Mouse (Mus musculus) embryonic facial prominence, embryonic 14.5 days (tissue): ENCODE data around the gene Cops7b. TPM values are rescaled to one million over a fixed set of nuclear protein-coding genes. Genes with fewer than 3 reads are reported as not detected.
"Not testable (repeated sequence)": the region's sequence is repeated elsewhere in the genome, so short reads cannot be mapped to it uniquely, and the experiment has no call there.

ENCODE experiments used
- ATAC-seq: fragments of 200-750 bp; cut with Nextera tagmentation; 2 replicates; pipeline ENCODE4 v1.8.0; 2017; ENCODE audit warnings: low read depth, moderate number of reproducible peaks, moderate TSS enrichment
- DNase-seq: peaks from one replicate; pipeline ENCODE4 v3.0.0-alpha.2; 2015; ENCODE audit warnings: low spot score
- H3K27ac ChIP-seq: fragments of 300-500 bp; sonication (generic); replicated peaks from 2 replicates; pipeline ENCODE4 v1.5.1; 2014; ENCODE audit warnings: low read depth, mild to moderate bottlenecking, low read length, moderate library complexity
- H3K27me3 ChIP-seq: fragments of 300-500 bp; sonication (generic); replicated peaks from 2 replicates; pipeline ENCODE4 v1.6.1; 2014; ENCODE audit warnings: low read length; ENCODE audit not compliant: control insufficient read depth, insufficient read depth
- H3K36me3 ChIP-seq: fragments of 300-500 bp; sonication (generic); 2 replicates; pipeline ENCODE4 v1.6.1; 2014; ENCODE audit warnings: low read length, mixed read lengths; ENCODE audit not compliant: control insufficient read depth, insufficient read depth
- H3K4me1 ChIP-seq: fragments of 300-500 bp; sonication (generic); 2 replicates; pipeline ENCODE4 v1.6.1; 2014; ENCODE audit warnings: antibody characterized with exemption, low read length; ENCODE audit not compliant: control insufficient read depth, insufficient read depth
- H3K4me2 ChIP-seq: fragments of 300-500 bp; sonication (generic); 2 replicates; pipeline ENCODE4 v1.6.1; 2014; ENCODE audit warnings: low read depth, mild to moderate bottlenecking, low read length, moderate library complexity, mixed read lengths
- H3K4me3 ChIP-seq: fragments of 300-500 bp; sonication (generic); 2 replicates; pipeline ENCODE4 v1.5.1; 2014; ENCODE audit warnings: low read depth, mild to moderate bottlenecking, low read length
- H3K9ac ChIP-seq: fragments of 300-500 bp; sonication (generic); 2 replicates; pipeline ENCODE4 v1.6.1; 2014; ENCODE audit warnings: low read depth, mild to moderate bottlenecking, low read length, moderate library complexity, mixed read lengths
- H3K9me3 ChIP-seq: fragments of 300-500 bp; sonication (generic); 2 replicates; pipeline ENCODE4 v1.6.1; 2016; ENCODE audit warnings: low read length; ENCODE audit not compliant: control insufficient read depth
- WGBS: fragments of 180-500 bp; shearing (Covaris S2); extraction: QIAGEN DNeasy Blood & Tissue Kit; methylation state at CpG from one replicate; pipeline ENCODE4 v1.1.7; 2014; 5-methylcytosine and 5-hydroxymethylcytosine counted together
- polyA plus RNA-seq: library from polyadenylated mRNA; unstranded; fragments of >200 nt; fragmentation: Nextera tagmentation; extraction: Ambion mirVana; gene quantifications from 2 replicates; pipeline ENCODE4 v1.2.1, GENCODE M21; 2014

Cops7b gene
- polyA plus RNA-seq, result 31.3 and 34.9 TPM in 2 replicates

GRCm38 (mm10) chr1:86582451-86583096, at the start of gene Cops7b, which contains the start of gene Pde6d:
Gene Cops7b (plus strand): TSS chr1:86582904.
Gene Pde6d (minus strand): TSS chr1:86582629.
- DNase-seq (peak; percentile 98), ATAC-seq (peak; percentile 98)
- under 1% methylated on average over 26 of the region's 26 CpGs for WGBS
- Histone ChIP-seq H3K9me3 (no peaks in the 10 kb centered on the region), H3K36me3 (no peaks in the 10 kb centered on the region), H3K27ac (peak within 1 kb of the TSS; percentile 44; the same call in 1 of the 2 replicates), H3K4me2 (peak within 1 kb of the TSS; percentile 87), H3K4me3 (peak within 1 kb of the TSS; percentile 85), H3K4me1 (peaks cover 13% of the 10 kb centered on the region), H3K27me3 (no peaks in the 10 kb centered on the region), H3K9ac (peak within 1 kb of the TSS; percentile 82)

DNA sequence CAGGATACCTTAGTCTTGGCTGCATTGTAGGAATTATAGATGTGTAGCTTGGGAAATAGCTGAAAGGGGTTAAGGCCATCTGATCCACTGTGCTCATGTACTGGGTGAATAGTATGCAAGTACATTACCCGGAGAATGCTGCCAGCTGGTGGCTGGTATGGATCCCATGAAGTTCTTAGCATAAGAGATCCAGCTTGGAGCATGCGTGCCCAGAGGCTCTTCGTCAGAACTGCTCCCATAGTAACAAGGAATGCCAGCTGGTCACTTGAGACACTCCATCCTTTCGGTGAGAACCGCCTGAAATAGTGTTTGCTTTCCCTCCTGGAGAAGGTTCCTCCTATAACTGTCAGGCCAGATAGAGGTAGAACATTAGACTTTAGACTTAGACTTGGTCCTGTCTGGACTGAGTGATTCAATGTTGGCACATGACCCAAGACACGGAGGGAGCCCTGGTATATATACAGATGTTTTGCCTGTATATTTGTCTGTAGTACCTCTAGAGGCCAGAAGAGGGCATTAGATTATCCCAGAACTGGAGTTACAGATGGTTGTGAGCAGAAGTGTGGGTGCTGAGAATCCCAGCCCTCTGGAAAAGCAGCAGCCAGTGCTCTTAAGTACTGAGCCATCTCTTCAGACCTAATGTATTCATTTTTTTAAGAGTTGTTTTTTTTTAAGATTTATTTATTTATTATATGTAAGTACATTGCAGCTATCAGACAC, 49.1 kb upstream of the Cops7b start:
- ATAC-seq, result no peak
- H3K4me1 ChIP-seq, result peaks cover 13% of the 10 kb centered on the region
- H3K4me3 ChIP-seq, result no peak overlapping the region
- H3K27me3 ChIP-seq, result no peaks in the 10 kb centered on the region
- peak; percentile 51 for DNase-seq
- no peak overlapping the region for H3K9ac ChIP-seq
- no peak overlapping the region for H3K27ac ChIP-seq
- H3K4me2 ChIP-seq, result no peak overlapping the region
- H3K36me3 ChIP-seq, result peaks cover 31% of the 10 kb centered on the region
- 82% methylated on average over 6 of the region's 6 CpGs for whole genome bisulfite sequencing
- no peaks in the 10 kb centered on the region for H3K9me3 ChIP-seq

DNA sequence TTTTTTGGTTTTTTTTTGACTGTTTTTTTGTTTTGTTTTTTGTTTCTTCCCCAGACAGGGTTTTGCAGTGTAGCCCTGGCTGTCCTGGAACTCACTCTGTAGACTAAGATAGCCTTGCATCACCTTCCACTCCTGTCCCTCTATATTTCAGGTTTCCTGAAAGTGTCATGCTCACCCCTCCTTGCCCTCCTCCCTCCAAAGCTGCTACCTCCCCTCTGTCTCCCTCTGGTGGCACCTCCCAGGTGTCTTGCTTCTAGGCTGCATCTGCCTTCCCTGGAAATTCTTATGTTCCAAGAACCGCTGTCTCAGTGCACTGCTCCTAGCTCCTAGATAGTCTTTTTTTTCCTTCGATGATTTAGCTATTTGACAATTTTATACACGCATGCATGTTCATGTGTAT, 44.3 kb upstream of the Cops7b start:
- no peaks in the 10 kb centered on the region for H3K9me3 ChIP-seq
- H3K4me2 ChIP-seq, result no peak overlapping the region
- no peaks in the 10 kb centered on the region for H3K4me1 ChIP-seq
- ATAC-seq (no peak), DNase-seq (no peak)
- no peak overlapping the region for H3K4me3 ChIP-seq
- 64% methylated on average over 3 of the region's 3 CpGs for WGBS
- no peak overlapping the region for H3K27ac ChIP-seq
- no peak overlapping the region for H3K9ac ChIP-seq
- peaks cover 28% of the 10 kb centered on the region for H3K36me3 ChIP-seq
- no peaks in the 10 kb centered on the region for H3K27me3 ChIP-seq

DNA sequence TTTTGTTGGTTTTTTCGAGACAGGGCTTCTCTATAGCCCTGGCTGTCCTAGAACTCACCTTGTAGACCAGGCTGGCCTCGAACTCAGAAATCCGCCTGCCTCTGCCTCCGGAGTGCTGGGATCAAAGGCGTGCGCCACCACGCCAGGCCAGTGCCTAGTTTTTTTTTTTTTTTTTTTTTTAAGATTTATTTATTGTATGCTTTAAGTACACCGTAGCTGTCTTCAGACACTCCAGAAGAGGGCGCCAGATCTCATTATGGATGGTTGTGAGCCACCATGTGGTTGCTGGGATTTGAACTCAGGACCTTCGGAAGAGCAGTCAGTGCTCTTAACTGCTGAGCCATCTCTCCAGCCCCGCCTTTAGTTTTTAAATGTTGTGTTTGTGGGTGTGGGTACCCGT, 43.1 kb upstream of the Cops7b start:
- not testable (repeated sequence) for H3K4me1 ChIP-seq, H3K9ac ChIP-seq, H3K4me3 ChIP-seq, H3K4me2 ChIP-seq, H3K9me3 ChIP-seq, DNase-seq, H3K27me3 ChIP-seq, ATAC-seq, H3K27ac ChIP-seq
- WGBS, result 89% methylated on average over 12 of the region's 12 CpGs
- peaks cover 34% of the 10 kb centered on the region for H3K36me3 ChIP-seq

DNA sequence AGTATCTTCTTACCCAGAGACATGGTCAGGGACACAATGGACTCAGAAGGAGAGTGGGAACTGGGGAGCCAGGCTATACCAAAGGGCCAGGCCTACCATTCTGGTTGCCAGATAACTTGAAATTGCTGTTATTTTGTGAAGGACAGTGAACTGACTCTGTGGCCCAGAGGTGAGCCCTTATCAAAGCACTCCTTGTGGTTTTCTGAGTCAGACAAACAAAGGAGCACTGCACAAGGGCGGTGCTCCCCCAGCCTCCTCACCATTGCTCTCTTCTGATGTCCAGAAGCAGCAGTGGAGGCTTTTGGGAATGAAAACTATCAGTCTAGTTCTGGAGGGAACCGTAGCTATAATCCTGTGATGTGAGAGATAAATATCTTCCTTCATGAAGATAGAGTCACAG, 40.1 kb upstream of the Cops7b start:
- Histone ChIP-seq H3K9me3 (no peaks in the 10 kb centered on the region), H3K27ac (no peak overlapping the region), H3K36me3 (peaks cover 57% of the 10 kb centered on the region), H3K4me2 (no peak overlapping the region), H3K4me3 (no peak overlapping the region), H3K9ac (no peak overlapping the region), H3K4me1 (no peaks in the 10 kb centered on the region), H3K27me3 (no peaks in the 10 kb centered on the region)
- WGBS, result 94% methylated on average over 2 of the region's 2 CpGs
- ATAC-seq (no peak), DNase-seq (no peak)

- H3K36me3 ChIP-seq, result peaks cover 50% of the 10 kb centered on the region
- no peak overlapping the region for H3K4me3 ChIP-seq
- peak; percentile 33; the same call in 1 of the 2 replicates for ATAC-seq
- H3K27ac ChIP-seq, result no peak overlapping the region
- no peak overlapping the region for H3K9ac ChIP-seq
- WGBS, result 53% methylated on average over 3 of the region's 3 CpGs
- DNase-seq, result no peak
- no peaks in the 10 kb centered on the region for H3K9me3 ChIP-seq
- no peak overlapping the region for H3K4me2 ChIP-seq
- H3K27me3 ChIP-seq, result no peaks in the 10 kb centered on the region
- H3K4me1 ChIP-seq, result no peaks in the 10 kb centered on the region
Observed at GRCm38 (mm10) chr1:86546797-86547196, 35.9 kb upstream of the Cops7b start.

- H3K4me3 ChIP-seq, result no peak overlapping the region
- no peaks in the 10 kb centered on the region for H3K27me3 ChIP-seq
- H3K9ac ChIP-seq, result no peak overlapping the region
Observed at GRCm38 (mm10) chr1:86551299-86551698, 31.4 kb upstream of the Cops7b start.

DNA sequence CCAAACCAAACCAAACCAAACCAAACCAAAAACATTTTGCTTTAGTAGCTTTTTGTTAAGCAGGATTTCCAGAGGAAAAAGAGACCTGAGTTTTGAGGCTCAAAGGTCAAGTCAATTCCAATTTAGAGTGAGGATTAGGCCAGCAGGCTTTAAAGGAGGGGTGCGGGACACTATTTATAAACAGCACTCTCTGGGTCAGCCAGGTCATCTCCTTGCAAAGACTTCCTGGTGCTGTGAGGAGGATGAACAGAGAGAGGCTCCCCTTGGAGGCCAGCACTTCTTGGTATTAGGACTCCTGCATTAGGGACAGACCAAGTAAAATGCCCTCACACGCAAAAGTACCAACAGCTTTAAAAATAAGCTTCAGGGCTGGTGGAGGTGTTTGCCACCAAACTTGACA, 30.8 kb upstream of the Cops7b start:
- H3K9me3 ChIP-seq, result no peaks in the 10 kb centered on the region
- no peaks in the 10 kb centered on the region for H3K4me1 ChIP-seq
- no peak for ATAC-seq
- WGBS, result 53% methylated on average over 2 of the region's 2 CpGs
- no peak for DNase-seq
- no peak overlapping the region for H3K4me3 ChIP-seq
- 0 out of 2 replicates have a peak, but pooled peaks cover 5% of the 10 kb centered on the region for H3K36me3 ChIP-seq
- H3K9ac ChIP-seq, result no peak overlapping the region
- H3K27ac ChIP-seq, result no peak overlapping the region
- H3K4me2 ChIP-seq, result no peak overlapping the region
- no peaks in the 10 kb centered on the region for H3K27me3 ChIP-seq

More at GRCm38 (mm10) chr1:86551299-86551698, 31.4 kb upstream of the Cops7b start:
- WGBS, result 75% methylated on average over 4 of the region's 4 CpGs
- H3K9me3 ChIP-seq, result no peaks in the 10 kb centered on the region
- peaks cover 6% of the 10 kb centered on the region; the same call in 1 of the 2 replicates for H3K36me3 ChIP-seq
- H3K27ac ChIP-seq, result no peak overlapping the region
- DNase-seq (no peak), ATAC-seq (no peak)
- no peak overlapping the region for H3K4me2 ChIP-seq
- no peaks in the 10 kb centered on the region for H3K4me1 ChIP-seq
